Mouse (Mus musculus) forebrain, embryonic 16.5 days (tissue): Measurements from ENCODE around the gene Sox6. TPM values are rescaled to one million over a fixed set of nuclear protein-coding genes. Genes with fewer than 3 reads are reported as not detected.

Source experiments
- ATAC-seq: fragments of 200-750 bp; cut with Nextera tagmentation; 2 replicates; pipeline ENCODE4 v1.8.0; 2017; ENCODE audit warnings: mild to moderate bottlenecking, moderate library complexity
- H3K27ac ChIP-seq: fragments of 300-500 bp; sonication (generic); 2 replicates; pipeline ENCODE4 v1.5.1; 2014; ENCODE audit warnings: low read length, control low read depth
- H3K27me3 ChIP-seq: fragments of 300-500 bp; sonication (generic); replicated peaks from 2 replicates; pipeline ENCODE4 v1.6.1; 2014; ENCODE audit warnings: low read length; ENCODE audit not compliant: control insufficient read depth, insufficient read depth
- H3K36me3 ChIP-seq: fragments of 300-500 bp; sonication (generic); 2 replicates; pipeline ENCODE4 v1.6.1; 2014; ENCODE audit not compliant: control insufficient read depth, insufficient read depth
- H3K4me1 ChIP-seq: fragments of 300-500 bp; sonication (generic); replicated peaks from 2 replicates; pipeline ENCODE4 v1.6.1; 2014; ENCODE audit warnings: low read length; ENCODE audit not compliant: control insufficient read depth, insufficient read depth
- H3K4me2 ChIP-seq: fragments of 300-500 bp; sonication (generic); 2 replicates; pipeline ENCODE4 v1.6.1; 2014; ENCODE audit warnings: mild to moderate bottlenecking, low read length, control low read depth
- H3K4me3 ChIP-seq: fragments of 300-500 bp; sonication (generic); replicated peaks from 2 replicates; pipeline ENCODE4 v1.5.1; 2014; ENCODE audit warnings: mild to moderate bottlenecking, low read length, control low read depth
- H3K9ac ChIP-seq: fragments of 300-500 bp; sonication (generic); replicated peaks from 2 replicates; pipeline ENCODE4 v1.6.1; 2014; ENCODE audit warnings: low read depth, low read length, control low read depth
- H3K9me3 ChIP-seq: fragments of 300-500 bp; sonication (generic); 2 replicates; pipeline ENCODE4 v1.6.1; 2016; ENCODE audit warnings: low read length; ENCODE audit not compliant: control insufficient read depth
- WGBS: fragments of 180-500 bp; shearing (Covaris S2); extraction: QIAGEN DNeasy Blood & Tissue Kit; methylation state at CpG from one replicate; pipeline ENCODE4 v1.1.7; 2014; 5-methylcytosine and 5-hydroxymethylcytosine counted together
- polyA plus RNA-seq: library from polyadenylated mRNA; unstranded; fragments of >200 nt; fragmentation: Nextera tagmentation; extraction: Ambion mirVana; gene quantifications from 2 replicates; pipeline ENCODE4 v1.2.1, GENCODE M21; 2015

Sox6 gene
- polyA plus RNA-seq, 1 experiment from 2014 or later = 96.5 TPM

DNA sequence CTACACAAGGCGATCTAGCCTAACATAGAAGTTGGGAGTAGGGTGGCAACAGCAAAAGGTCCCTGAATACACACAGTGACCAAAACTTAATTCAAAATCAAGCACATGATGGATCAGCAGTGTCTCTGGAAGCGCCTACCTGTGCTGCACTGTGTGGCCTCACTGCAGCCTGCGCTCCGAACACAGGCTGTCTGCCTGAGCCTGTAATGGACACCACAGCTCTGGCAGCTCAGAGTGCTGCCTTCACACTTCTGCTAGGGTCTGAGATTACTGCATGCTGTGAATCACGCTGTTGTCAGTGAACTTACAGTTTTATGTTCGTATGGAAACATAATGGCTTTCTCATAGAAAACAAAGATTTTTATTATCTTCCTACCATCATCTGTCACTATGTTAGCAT, 532.2 kb downstream of the Sox6 start:
- Histone ChIP-seq H3K4me1 (peaks cover 5% of the 10 kb centered on the region), H3K9ac (no peak overlapping the region), H3K4me2 (no peak overlapping the region), H3K4me3 (no peak overlapping the region), H3K27ac (no peak overlapping the region), H3K36me3 (no peaks in the 10 kb centered on the region), H3K27me3 (no peaks in the 10 kb centered on the region), H3K9me3 (no peaks in the 10 kb centered on the region)
- 82% methylated on average over 6 of the region's 6 CpGs for WGBS
- no peak for ATAC-seq

DNA sequence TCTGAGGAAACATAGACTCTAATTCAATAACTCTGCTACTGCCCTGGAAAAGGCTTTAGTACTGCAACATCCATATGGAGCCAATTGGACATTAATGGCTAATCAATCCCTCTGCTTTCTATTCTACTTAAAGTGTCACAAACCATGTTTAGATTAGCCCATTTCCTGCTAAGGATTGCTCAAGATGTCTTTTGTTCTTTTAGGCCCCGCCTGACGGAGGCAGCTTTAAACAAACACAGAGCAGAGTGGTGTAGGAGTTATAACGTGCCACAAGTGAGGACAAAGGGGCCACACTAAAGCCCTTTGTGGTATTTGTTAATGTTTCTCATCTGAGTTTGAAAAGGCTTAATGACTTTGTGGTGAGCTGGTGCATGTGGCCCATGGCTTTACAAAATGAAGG, 537.1 kb downstream of the Sox6 start:
- WGBS = 18% methylated on average over 3 of the region's 3 CpGs
- H3K4me1 ChIP-seq = peaks cover 5% of the 10 kb centered on the region
- peaks cover 3% of the 10 kb centered on the region for H3K27me3 ChIP-seq
- H3K27ac ChIP-seq = no peak overlapping the region
- no peak for ATAC-seq
- H3K36me3 ChIP-seq = no peaks in the 10 kb centered on the region
- no peak overlapping the region for H3K4me2 ChIP-seq
- no peaks in the 10 kb centered on the region for H3K9me3 ChIP-seq
- H3K4me3 ChIP-seq = no peak overlapping the region
- H3K9ac ChIP-seq = no peak overlapping the region

DNA sequence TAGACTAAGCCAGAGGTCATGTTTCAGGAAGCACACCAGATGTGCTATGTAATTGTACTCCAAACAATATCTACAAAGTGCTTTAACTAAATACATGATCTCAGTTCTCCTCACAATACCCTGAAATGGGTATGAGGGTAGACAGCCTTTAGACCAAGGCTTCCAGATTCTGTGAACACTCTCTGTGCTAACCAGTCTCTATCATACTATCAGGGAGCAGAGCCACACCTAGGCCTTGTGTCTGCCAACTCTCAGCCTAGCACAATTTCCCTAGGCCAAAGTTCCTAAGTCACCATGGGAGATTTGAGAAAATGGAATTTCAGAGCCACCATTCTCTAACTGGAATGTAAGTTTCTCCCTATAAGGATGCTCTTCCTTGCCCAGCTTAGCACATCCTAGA, 537.8 kb downstream of the Sox6 start:
- H3K4me3 ChIP-seq = no peak overlapping the region
- no peak overlapping the region for H3K9ac ChIP-seq
- no peaks in the 10 kb centered on the region for H3K36me3 ChIP-seq
- no peaks in the 10 kb centered on the region for H3K9me3 ChIP-seq
- peaks cover 3% of the 10 kb centered on the region for H3K27me3 ChIP-seq
- peaks cover 5% of the 10 kb centered on the region for H3K4me1 ChIP-seq
- no peak overlapping the region for H3K4me2 ChIP-seq
- no peak overlapping the region for H3K27ac ChIP-seq
- ATAC-seq = no peak

DNA sequence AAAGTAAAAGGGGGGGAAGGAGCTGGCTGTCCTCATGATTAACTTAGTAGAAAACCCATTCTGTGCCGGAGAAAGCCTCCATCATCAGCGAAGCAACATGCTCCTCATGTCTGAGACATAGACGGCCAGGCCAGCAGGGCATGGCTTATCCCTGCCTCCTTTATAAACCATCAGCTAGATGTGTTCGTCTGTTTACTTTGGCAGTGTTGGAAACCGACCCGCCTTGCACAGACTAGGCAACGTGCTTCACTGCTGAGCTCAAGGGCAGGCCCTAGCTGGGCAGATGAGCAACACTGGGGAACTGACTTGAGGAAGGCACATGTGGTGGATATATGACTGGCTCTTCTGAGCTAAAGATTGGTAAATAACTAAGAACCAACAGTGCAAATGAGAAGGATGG, 538.4 kb downstream of the Sox6 start:
- H3K27ac ChIP-seq = no peak overlapping the region
- no peaks in the 10 kb centered on the region for H3K36me3 ChIP-seq
- H3K27me3 ChIP-seq = peaks cover 3% of the 10 kb centered on the region
- H3K9ac ChIP-seq = no peak overlapping the region
- WGBS = 65% methylated on average over 7 of the region's 7 CpGs
- H3K4me3 ChIP-seq = no peak overlapping the region
- H3K9me3 ChIP-seq = no peaks in the 10 kb centered on the region
- H3K4me1 ChIP-seq = peaks cover 5% of the 10 kb centered on the region
- ATAC-seq = no peak
- no peak overlapping the region for H3K4me2 ChIP-seq

DNA sequence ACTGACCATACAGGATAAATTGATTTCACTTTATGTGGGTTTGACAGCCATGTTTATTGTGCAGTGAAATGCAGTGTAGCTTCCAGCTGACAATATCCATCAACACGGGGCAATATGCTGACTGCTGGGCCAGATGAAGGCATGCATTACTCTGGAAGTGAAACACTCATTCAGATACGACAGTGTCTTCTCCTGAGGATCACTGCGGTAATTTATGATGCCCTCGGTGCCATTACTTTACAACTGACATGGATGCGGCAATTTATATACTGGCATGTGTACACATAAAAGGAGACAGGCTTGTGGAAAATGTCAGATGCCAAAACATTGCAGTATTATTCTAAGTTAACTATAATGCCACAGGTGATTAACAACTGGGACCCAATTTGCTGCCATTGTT, 546.9 kb downstream of the Sox6 start:
- no peak for ATAC-seq
- no peak overlapping the region for H3K4me2 ChIP-seq

DNA sequence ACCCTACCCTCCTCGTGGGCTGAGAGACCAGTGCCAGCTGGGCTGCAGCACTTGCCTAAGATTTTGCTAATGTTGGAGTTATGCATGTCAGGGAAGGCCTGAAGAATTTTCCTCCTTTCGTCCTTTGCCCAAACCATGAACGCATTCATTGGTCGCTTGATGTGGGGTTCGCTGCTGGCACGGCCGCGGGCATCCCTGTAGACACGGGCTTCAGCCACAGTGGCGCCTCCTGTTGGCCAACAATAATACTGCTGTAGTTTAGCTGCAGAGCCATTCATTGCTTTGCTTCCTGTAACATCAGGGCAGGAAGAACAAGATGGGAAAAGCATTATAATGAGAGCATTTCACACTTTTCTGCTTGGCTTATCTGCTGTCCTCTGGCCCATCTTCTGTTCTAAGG, 549.0 kb downstream of the Sox6 start:
- ATAC-seq = no peak
- Histone ChIP-seq H3K9ac (no peak overlapping the region), H3K27ac (no peak overlapping the region), H3K9me3 (no peaks in the 10 kb centered on the region), H3K27me3 (no peaks in the 10 kb centered on the region), H3K4me1 (no peaks in the 10 kb centered on the region), H3K4me2 (no peak overlapping the region), H3K36me3 (no peaks in the 10 kb centered on the region), H3K4me3 (no peak overlapping the region)
- WGBS = 58% methylated on average over 10 of the region's 10 CpGs

More for the DNA sequence above, 546.9 kb downstream of the Sox6 start:
- no peaks in the 10 kb centered on the region for H3K36me3 ChIP-seq
- H3K4me1 ChIP-seq = no peaks in the 10 kb centered on the region
- H3K27me3 ChIP-seq = no peaks in the 10 kb centered on the region
- WGBS = 78% methylated on average over 5 of the region's 5 CpGs
- H3K4me3 ChIP-seq = no peak overlapping the region
- H3K9me3 ChIP-seq = no peaks in the 10 kb centered on the region
- H3K27ac ChIP-seq = no peak overlapping the region
- no peak overlapping the region for H3K9ac ChIP-seq

DNA sequence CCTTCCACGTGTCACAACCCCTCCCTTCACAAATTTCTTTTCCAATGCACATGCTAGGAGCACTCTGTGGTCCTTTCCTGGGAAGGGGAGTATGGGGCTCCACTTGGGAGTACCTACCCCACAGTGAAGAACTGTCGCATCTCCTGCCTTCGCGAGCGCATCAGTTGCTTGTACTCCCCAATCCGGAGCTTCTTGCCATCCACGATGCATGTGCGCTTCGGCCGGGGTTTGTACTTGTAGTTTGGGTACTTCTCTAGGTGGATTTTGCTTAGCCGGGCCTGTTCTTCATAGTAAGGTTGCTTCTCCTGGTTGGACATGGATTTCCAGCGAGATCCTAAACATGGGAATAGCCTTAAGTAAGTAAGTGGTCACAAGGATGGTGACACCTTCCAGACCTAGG, 552.2 kb downstream of the Sox6 start:
- H3K4me2 ChIP-seq = no peak overlapping the region
- no peak overlapping the region for H3K4me3 ChIP-seq
- H3K36me3 ChIP-seq = no peaks in the 10 kb centered on the region
- no peaks in the 10 kb centered on the region for H3K4me1 ChIP-seq
- H3K27ac ChIP-seq = no peak overlapping the region
- no peaks in the 10 kb centered on the region for H3K9me3 ChIP-seq
- no peak overlapping the region for H3K9ac ChIP-seq
- WGBS = 95% methylated on average over 12 of the region's 12 CpGs
- H3K27me3 ChIP-seq = no peaks in the 10 kb centered on the region
- no peak for ATAC-seq

DNA sequence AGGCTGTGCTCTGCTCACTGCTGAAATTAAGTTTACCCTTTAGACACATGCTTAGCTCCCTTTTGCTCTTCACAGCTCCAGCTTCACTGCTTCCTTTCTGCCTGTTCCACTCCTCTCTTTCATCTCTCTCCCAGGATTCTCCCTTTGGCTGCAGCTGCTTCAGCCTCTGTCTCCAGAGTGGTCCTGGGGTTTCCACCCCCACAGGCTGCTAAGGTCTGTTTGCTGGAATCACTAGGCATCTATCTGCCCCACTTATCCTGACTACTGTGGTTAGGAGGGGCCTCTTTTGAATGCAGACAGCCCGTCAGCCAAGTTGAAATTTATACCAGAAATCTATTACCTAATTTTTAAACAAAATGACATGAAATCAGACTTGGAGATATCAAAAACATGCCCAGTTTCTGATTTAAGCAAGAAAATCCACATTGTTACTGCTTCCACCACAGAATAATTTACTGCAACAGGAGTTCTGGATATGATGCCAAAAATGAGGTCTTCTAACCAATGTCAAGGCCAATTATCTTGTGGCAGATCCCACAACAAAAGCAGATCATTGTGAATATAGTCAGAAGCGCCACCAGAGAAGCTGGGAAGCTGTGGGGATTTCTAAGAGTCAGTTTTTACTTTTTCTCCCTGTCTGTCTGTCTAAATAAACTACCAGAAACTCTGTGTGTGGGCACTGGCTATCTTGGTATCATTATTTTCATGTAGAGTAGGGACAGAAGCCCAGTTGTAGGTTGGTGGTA, 552.8 kb downstream of the Sox6 start:
- Histone ChIP-seq H3K9me3 (no peaks in the 10 kb centered on the region), H3K4me1 (no peaks in the 10 kb centered on the region), H3K27me3 (no peaks in the 10 kb centered on the region), H3K4me3 (no peak overlapping the region), H3K9ac (no peak overlapping the region), H3K36me3 (no peaks in the 10 kb centered on the region), H3K4me2 (no peak overlapping the region), H3K27ac (no peak overlapping the region)
- 64% methylated on average over 2 of the region's 2 CpGs for WGBS
- ATAC-seq = no peak

DNA sequence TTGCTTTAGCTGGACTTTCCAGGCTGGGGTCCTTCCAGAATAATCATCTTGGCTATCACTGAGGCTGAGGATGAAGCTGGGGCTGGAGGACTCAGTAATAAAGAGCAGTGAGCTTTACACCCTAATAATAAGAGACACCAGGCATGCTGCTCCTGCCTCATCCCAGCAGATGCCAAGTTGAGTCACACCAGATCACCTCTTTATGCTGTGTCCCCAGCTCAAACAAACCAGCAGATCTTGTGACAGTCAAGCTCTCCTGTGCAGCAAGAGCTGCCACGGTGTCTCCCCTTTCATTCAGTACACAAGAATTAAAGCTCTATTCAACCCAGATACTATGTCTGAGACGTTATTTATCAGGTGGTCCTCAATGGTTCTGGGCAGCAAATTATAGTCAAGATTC, 560.8 kb downstream of the Sox6 start:
- Histone ChIP-seq H3K4me3 (no peak overlapping the region), H3K36me3 (no peaks in the 10 kb centered on the region), H3K27ac (no peak overlapping the region), H3K4me2 (no peak overlapping the region), H3K9ac (no peak overlapping the region), H3K9me3 (no peaks in the 10 kb centered on the region), H3K4me1 (no peaks in the 10 kb centered on the region; the same call in 1 of the 2 replicates), H3K27me3 (no peaks in the 10 kb centered on the region)
- no peak for ATAC-seq
- WGBS = 50% methylated on average over 2 of the region's 2 CpGs
